Mouse (Mus musculus) limb, embryonic 12.5 days (tissue): Measurements from ENCODE around the gene Gm9611. TPM values are rescaled to one million over a fixed set of nuclear protein-coding genes. Genes with fewer than 3 reads are reported as not detected.
"Not testable (repeated sequence)": the region's sequence is repeated elsewhere in the genome, so short reads cannot be mapped to it uniquely, and the experiment has no call there.

Experiments used
- ATAC-seq: fragments of 200-750 bp; cut with Nextera tagmentation; 2 replicates; pipeline ENCODE4 v1.8.0; 2017; ENCODE audit warnings: low read depth, moderate TSS enrichment; ENCODE audit not compliant: insufficient number of reproducible peaks, insufficient read depth, low FRiP score, low TSS enrichment
- H3K27ac ChIP-seq: fragments of 300-500 bp; sonication (generic); 2 replicates; pipeline ENCODE4 v1.5.1; 2016; ENCODE audit warnings: mild to moderate bottlenecking, moderate library complexity
- H3K27me3 ChIP-seq: fragments of 300-500 bp; sonication (generic); 2 replicates; pipeline ENCODE4 v1.6.1; 2016; ENCODE audit warnings: mild to moderate bottlenecking, moderate library complexity
- H3K36me3 ChIP-seq: fragments of 300-500 bp; sonication (generic); 2 replicates; pipeline ENCODE4 v1.6.1; 2016; ENCODE audit warnings: mild to moderate bottlenecking, moderate library complexity
- H3K4me1 ChIP-seq: fragments of 300-500 bp; sonication (generic); replicated peaks from 2 replicates; pipeline ENCODE4 v1.6.1; 2016
- H3K4me2 ChIP-seq: fragments of 300-500 bp; sonication (generic); 2 replicates; pipeline ENCODE4 v1.6.1; 2016; ENCODE audit warnings: mild to moderate bottlenecking, moderate library complexity
- H3K4me3 ChIP-seq: fragments of 300-500 bp; sonication (generic); replicated peaks from 2 replicates; pipeline ENCODE4 v1.5.1; 2016; ENCODE audit warnings: mild to moderate bottlenecking
- H3K9ac ChIP-seq: fragments of 300-500 bp; sonication (generic); replicated peaks from 2 replicates; pipeline ENCODE4 v1.6.1; 2016; ENCODE audit warnings: mild to moderate bottlenecking, moderate library complexity
- H3K9me3 ChIP-seq: fragments of 300-500 bp; sonication (generic); 2 replicates; pipeline ENCODE4 v1.6.1; 2016; ENCODE audit warnings: mild to moderate bottlenecking, moderate library complexity
- WGBS: fragments of 180-500 bp; shearing (Covaris S2); methylation state at CpG from one replicate; pipeline ENCODE4 v1.1.7; 2016; 5-methylcytosine and 5-hydroxymethylcytosine counted together
- microRNA-seq: library from miRNA; unstranded; fragments of <30 nt; microRNA quantifications from one replicate; pipeline ENCODE4, GENCODE M21; 2017
- polyA plus RNA-seq: library from polyadenylated mRNA; unstranded; fragments of >200 nt; fragmentation: Nextera tagmentation; extraction: Ambion mirVana; gene quantifications from 2 replicates; pipeline ENCODE4 v1.2.1, GENCODE M21; 2016

The Gm9611 gene
- not detected in 2 replicates for polyA plus RNA-seq

DNA sequence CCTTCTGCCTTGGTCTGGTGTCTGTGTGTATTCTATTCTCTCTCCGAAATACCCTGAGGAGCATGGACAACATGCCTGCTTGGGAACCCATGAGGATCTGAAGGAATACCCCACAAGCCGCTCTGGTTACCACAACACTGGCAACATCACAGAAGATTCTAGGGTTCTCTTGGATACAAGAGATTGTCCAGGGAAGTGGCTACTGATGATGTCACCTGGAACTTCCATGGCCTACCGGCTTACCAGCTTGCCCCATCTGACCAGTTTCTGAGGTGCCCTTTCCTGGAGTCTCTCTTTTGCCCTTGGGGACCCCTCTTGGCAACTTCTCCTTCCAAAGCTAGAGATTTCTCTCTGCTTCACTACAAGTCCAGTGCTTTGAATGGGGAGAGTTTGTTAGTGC, at the start of gene Gm9611:
Gm9611 (minus strand) TSS at position 101 of the 400 bp plus-strand sequence.
- H3K36me3 ChIP-seq, ATAC-seq, H3K27me3 ChIP-seq, H3K4me1 ChIP-seq, H3K27ac ChIP-seq, H3K9me3 ChIP-seq, H3K4me3 ChIP-seq, H3K9ac ChIP-seq, H3K4me2 ChIP-seq: not testable (repeated sequence)
- 100% methylated on average over 1 of the region's 3 CpGs for WGBS

DNA sequence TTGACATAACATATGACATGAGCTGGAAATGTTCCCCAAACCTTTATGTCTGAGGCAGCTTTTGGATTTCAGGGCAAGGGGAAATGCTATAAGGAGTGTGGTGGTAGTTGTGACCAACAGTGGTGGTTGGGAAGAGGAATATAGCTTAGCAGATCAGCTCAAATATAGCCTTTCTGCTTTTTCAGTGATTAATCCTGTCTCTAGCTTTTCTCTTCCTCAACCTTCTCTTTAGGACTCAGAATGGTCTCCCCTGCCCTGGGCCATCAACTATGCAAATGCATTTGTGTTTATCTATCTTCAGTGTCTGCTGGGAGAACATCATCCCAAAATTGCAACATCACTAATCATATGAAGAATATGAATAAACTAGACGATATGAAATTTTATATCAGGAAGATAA, 12.8 kb upstream of the Gm9611 start, which contains the start of gene Gm7995:
Gm7995 (plus strand) TSS at position 301 of the 400 bp plus-strand sequence.
- WGBS, result no CpG with 5 or more reads among the region's 1 CpGs

DNA sequence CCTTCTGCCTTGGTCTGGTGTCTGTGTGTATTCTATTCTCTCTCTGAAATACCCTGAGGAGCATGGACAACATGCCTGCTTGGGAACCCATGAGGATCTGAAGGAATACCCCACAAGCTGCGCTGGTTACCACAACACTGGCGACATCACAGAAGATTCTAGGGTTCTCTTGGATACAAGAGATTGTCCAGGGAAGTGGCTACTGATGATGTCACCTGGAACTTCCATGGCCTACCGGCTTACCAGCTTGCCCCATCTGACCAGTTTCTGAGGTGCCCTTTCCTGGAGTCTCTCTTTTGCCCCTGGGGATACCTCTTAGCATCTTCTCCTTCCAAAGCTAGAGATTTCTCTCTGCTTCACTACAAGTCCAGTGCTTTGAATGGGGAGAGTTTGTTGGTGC, 37.2 kb downstream of the Gm9611 start, which contains the start of gene Gm17026:
Gm17026 (minus strand) TSS at position 101 of the 400 bp plus-strand sequence.
- not testable (repeated sequence) for H3K4me2 ChIP-seq, H3K36me3 ChIP-seq, H3K4me1 ChIP-seq, H3K9ac ChIP-seq, H3K27me3 ChIP-seq, H3K27ac ChIP-seq, ATAC-seq, H3K9me3 ChIP-seq, H3K4me3 ChIP-seq
- 100% methylated on average over 1 of the region's 3 CpGs for WGBS

More for the DNA sequence above, 12.8 kb upstream of the Gm9611 start, which contains the start of gene Gm7995:
- H3K4me2 ChIP-seq, H3K4me1 ChIP-seq, H3K4me3 ChIP-seq, H3K27ac ChIP-seq, H3K9ac ChIP-seq, H3K9me3 ChIP-seq, ATAC-seq, H3K36me3 ChIP-seq, H3K27me3 ChIP-seq: not testable (repeated sequence)

Small RNAs within 50 kb of the gene (microRNA-seq; reads per million reads assigned to microRNA genes)
- gene Gm25208 (not detected), gene Gm25892 (not detected)

Other genes with a start within 250 kb of the Gm9611 start
- not detected in 2 replicates for gene Gm7951, start 180.0 kb downstream of the Gm9611 start, polyA plus RNA-seq
- gene Gm17027, start 134.7 kb downstream of the Gm9611 start, polyA plus RNA-seq, result not detected in 2 replicates
- gene Gm3573, start 106.6 kb downstream of the Gm9611 start, polyA plus RNA-seq, result not detected in 2 replicates
- gene Gm17026, start 37.3 kb downstream of the Gm9611 start, polyA plus RNA-seq, result not detected in 2 replicates
- not detected in 2 replicates for gene Gm7995, start 12.9 kb upstream of the Gm9611 start, polyA plus RNA-seq
- gene Gm8005, start 142.3 kb upstream of the Gm9611 start, polyA plus RNA-seq, result not detected in 2 replicates
- gene Gm8011, start 166.5 kb upstream of the Gm9611 start, polyA plus RNA-seq, result not detected in 2 replicates
- gene Gm8020, start 205.0 kb upstream of the Gm9611 start, polyA plus RNA-seq, result not detected in 2 replicates
- gene Gm8024, start 226.9 kb upstream of the Gm9611 start, polyA plus RNA-seq, result not detected in 2 replicates